Mouse (Mus musculus) CD4-positive naive resting alpha-beta T cell, adult 57 days (primary cell): ENCODE results near the gene Dcps. TPM values are rescaled to one million over a fixed set of nuclear protein-coding genes. Genes with fewer than 3 reads are reported as not detected.

ENCODE experiments used
- total RNA-seq: library from RNA; stranded (reverse); gene quantifications from one replicate; pipeline ENCODE4 v1.2.4, GENCODE M21; 2023

Dcps gene
- 26.7 TPM for total RNA-seq

DNA sequence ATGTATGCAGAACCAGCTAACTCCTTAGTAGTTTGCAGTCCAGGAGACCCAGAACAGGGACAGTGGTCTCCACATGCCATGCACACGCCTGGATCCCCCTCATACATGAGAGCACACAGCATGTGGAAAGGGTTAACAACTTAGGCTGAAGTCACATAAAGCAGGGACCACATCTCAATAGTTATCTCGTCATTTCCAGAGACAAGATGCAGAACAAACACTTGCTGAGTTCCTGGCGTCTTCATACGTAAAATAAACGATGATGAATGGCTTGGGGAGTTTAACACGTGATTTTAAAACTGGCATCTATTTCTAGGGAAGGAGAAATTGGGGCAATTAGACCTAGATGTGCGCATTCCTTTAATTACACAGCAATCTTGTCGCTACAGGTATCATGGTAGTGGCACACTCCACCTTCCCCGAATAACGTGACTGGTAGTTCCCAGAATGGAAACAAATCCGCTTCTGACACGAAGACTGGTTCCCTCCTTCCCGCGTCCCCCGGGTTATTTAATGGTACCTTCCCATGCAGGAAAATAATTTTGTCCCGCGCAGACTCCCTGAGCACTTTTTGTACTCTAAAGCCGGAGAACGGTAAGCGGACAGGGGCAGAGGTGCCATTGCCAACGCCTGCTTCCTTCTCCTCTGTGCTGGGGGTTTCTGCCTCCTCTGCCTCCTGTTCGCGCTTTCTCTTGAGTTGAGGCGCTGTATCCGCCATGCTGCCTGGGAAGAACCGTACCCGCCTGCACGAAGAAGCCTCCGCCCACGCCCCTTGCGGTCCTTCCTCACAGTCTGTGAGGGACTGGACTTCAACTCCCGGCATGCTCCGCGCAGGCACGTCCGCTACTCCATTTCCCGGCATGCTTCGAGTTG is at the start of gene Dcps:
TSS of gene Dcps (minus strand) at position 811 of the 873 bp plus-strand sequence.

DNA sequence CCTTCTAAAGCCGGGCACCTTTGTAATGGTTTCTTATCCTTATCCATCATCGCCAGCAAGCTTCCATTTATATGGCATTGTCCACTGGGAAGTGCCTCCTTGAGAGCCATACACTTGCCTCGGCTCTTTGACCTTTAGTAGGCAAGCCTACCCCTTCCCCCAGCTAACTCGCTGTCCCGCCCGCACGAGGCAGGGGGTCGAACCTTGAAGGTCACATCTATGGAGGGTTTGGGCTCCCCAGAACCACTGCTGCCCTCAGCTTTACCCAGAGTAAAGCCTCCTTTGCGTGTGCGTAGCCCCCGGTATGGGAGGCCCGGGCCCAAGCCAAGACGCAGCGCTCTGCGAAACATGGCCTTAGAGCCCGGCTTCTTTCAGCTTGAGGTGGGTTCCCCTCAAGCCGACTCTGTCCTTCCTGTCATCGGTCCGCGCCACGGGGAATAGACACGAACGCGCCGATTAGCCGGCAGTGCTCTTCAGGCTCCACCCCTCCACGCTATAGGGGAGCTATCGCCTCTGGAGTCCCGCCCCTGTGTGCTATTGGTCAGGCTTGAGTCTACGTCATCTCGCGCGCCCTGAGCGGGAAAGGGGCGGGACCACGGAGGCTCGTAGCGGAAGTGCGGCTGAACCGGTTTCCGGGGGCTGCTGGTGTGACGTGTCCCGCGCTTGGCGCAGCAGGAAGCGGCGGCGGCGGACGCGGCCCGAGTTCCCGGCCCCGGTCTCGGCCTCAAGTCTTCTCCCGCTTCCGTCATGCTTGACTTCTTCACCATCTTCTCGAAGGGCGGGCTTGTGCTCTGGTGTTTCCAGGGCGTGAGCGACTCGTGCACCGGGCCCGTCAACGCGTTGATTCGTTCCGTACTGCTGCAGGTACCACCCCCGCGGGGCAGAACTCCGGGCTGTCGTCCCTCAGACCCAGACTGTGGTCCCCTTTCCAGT is 34.9 kb upstream of the Dcps start, which contains the start of gene Foxred1:
TSS of gene Foxred1 (minus strand) at position 514 of the 933 bp plus-strand sequence.

DNA sequence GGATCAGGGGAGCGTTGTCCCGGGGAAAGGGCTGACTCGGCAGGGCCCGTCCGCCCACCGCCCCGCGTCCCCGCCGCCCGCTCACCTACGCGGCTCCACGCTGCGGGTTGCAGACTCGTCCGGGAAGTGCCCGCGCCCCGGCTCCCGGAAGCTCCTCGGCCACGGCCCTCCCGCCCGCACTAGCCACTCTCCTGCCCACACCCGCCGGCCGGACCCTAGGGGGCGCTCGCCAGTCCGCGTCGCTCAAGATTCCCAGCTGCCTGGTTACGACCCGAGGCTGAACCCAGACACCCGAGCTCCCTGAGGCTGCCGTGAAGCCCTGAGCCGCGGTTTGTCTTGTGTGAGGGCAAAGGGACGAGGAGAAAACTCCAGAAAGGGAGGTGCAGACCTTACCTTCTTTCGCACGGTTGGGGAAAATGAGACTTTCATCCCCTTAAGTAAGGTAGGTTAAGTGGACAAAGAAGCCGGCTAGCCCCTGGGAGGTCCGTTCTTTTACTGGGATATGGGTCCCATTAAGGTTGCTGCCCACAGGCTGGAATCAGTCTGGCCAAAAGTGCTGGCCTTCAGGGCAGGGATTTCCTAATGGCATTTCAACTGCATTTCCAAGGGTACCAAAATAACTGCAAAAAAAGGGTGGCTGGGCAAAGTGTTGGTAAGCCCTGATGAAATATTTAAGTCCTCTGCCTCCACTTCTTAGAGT is 24.1 kb upstream of the Dcps start, which contains the start of the genes Srpr and Tirap:
TSS of gene Srpr (plus strand) at position 404 of the 700 bp plus-strand sequence.
TSS of gene Tirap (minus strand) at position 520 of the 700 bp plus-strand sequence.

DNA sequence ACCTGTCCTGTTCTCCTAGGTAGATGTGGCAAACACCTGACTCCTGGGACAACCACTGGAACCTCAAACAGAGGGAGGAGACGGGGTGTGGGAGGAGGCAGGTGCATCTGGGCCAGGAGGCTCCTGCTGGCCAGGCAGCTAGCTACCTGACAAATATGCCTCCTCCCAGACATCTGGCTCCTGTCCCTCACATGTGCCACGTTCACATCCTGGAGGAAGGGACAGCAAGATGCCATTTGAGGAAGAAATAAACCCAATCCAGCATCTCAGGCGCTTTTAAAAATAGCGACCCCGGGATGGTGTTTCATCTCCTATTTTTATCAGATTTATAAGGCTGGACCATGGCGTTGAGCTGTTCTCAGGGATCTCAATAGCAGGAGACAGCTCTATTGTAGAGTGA is 56.7 kb downstream of the Dcps start, which contains the start of gene St3gal4:
TSS of gene St3gal4 (minus strand) at position 101 of the 400 bp plus-strand sequence.

Other genes with a start within 250 kb of the Dcps start
- gene St3gal4, start 56.8 kb downstream of the Dcps start, total RNA-seq = 46.6 TPM
- gene Srpr, start 24.1 kb upstream of the Dcps start, total RNA-seq = 101 TPM
- gene Tirap, start 24.2 kb upstream of the Dcps start, total RNA-seq = 7.1 TPM
- gene Foxred1, start 35.0 kb upstream of the Dcps start, total RNA-seq = 24.1 TPM
- 23.7 TPM for gene Fam118b, start 91.7 kb upstream of the Dcps start, total RNA-seq
- gene Rpusd4, start 91.8 kb upstream of the Dcps start, total RNA-seq = 32.7 TPM
- gene Cdon, start 245.1 kb upstream of the Dcps start, total RNA-seq = 28.0 TPM